Mouse (Mus musculus): ENCODE results near the gene Aven. TPM values are rescaled to one million over a fixed set of nuclear protein-coding genes. Genes with fewer than 3 reads are reported as not detected.

Gene Aven
- total RNA-seq, 2 experiments from 2014 or later: 5.6 to 6.3 TPM

- no peak for ATAC-seq (replicated peaks; ENCODE audit: low FRiP score, poor library complexity, severe bottlenecking)
Measured at GRCm38 (mm10) chr2:112483334-112483651, 9.5 kb upstream of the Aven start.

- ATAC-seq (replicated peaks; ENCODE audit: low FRiP score, poor library complexity, severe bottlenecking): no peak; the same call in 1 of the 2 replicates
Measured at GRCm38 (mm10) chr2:112484886-112485285, 7.9 kb upstream of the Aven start.

GRCm38 (mm10) chr2:112490483-112491196 is 2.1 kb upstream of the Aven start:
- ATAC-seq (replicated peaks; ENCODE audit: low FRiP score, poor library complexity, severe bottlenecking): no peak

- no peak for ATAC-seq (replicated peaks; ENCODE audit: low FRiP score, poor library complexity, severe bottlenecking)
Measured at GRCm38 (mm10) chr2:112491629-112492028, 1.1 kb upstream of the Aven start.

GRCm38 (mm10) chr2:112492431-112492855 is 321 bp upstream of the Aven start:
- ATAC-seq (replicated peaks; ENCODE audit: low FRiP score, poor library complexity, severe bottlenecking): no peak

GRCm38 (mm10) chr2:112493539-112494260 is 936 bp downstream of the Aven start:
- ATAC-seq (replicated peaks; ENCODE audit: low FRiP score, poor library complexity, severe bottlenecking): peak; percentile 54

GRCm38 (mm10) chr2:112497851-112498250 is 5.1 kb downstream of the Aven start:
- ATAC-seq (replicated peaks; ENCODE audit: low FRiP score, poor library complexity, severe bottlenecking): no peak

- peak; percentile 73 for ATAC-seq (replicated peaks; ENCODE audit: low FRiP score, poor library complexity, severe bottlenecking)
Measured at GRCm38 (mm10) chr2:112501209-112501608, 8.4 kb downstream of the Aven start.

- no peak for ATAC-seq (replicated peaks; ENCODE audit: low FRiP score, poor library complexity, severe bottlenecking)
Measured at GRCm38 (mm10) chr2:112503978-112504377, 11.2 kb downstream of the Aven start.

GRCm38 (mm10) chr2:112506841-112507435 is 14.2 kb downstream of the Aven start:
- ATAC-seq (replicated peaks; ENCODE audit: low FRiP score, poor library complexity, severe bottlenecking): no peak

- ATAC-seq (replicated peaks; ENCODE audit: low FRiP score, poor library complexity, severe bottlenecking): no peak
Measured at GRCm38 (mm10) chr2:112507444-112507843, 14.7 kb downstream of the Aven start.

GRCm38 (mm10) chr2:112510140-112510539 is 17.4 kb downstream of the Aven start:
- peak; percentile 45; the same call in 1 of the 2 replicates for ATAC-seq (replicated peaks; ENCODE audit: low FRiP score, poor library complexity, severe bottlenecking)

GRCm38 (mm10) chr2:112513036-112513435 is 20.3 kb downstream of the Aven start:
- ATAC-seq (replicated peaks; ENCODE audit: low FRiP score, poor library complexity, severe bottlenecking): no peak

- ATAC-seq (replicated peaks; ENCODE audit: low FRiP score, poor library complexity, severe bottlenecking): no peak
Measured at GRCm38 (mm10) chr2:112516728-112517127, 24.0 kb downstream of the Aven start.

GRCm38 (mm10) chr2:112517218-112517617 is 24.5 kb downstream of the Aven start:
- ATAC-seq (replicated peaks; ENCODE audit: low FRiP score, poor library complexity, severe bottlenecking): no peak

GRCm38 (mm10) chr2:112518541-112518940 is 25.8 kb downstream of the Aven start:
- ATAC-seq (replicated peaks; ENCODE audit: low FRiP score, poor library complexity, severe bottlenecking): 0 out of 2 replicates have a peak, but pooled peaks have one; percentile 46

- ATAC-seq (replicated peaks; ENCODE audit: low FRiP score, poor library complexity, severe bottlenecking): no peak
Measured at GRCm38 (mm10) chr2:112520526-112521482, 28.0 kb downstream of the Aven start.

- no peak for ATAC-seq (replicated peaks; ENCODE audit: low FRiP score, poor library complexity, severe bottlenecking)
Measured at GRCm38 (mm10) chr2:112526933-112527332, 34.2 kb downstream of the Aven start.

- no peak for ATAC-seq (replicated peaks; ENCODE audit: low FRiP score, poor library complexity, severe bottlenecking)
Measured at GRCm38 (mm10) chr2:112532812-112533496, 40.2 kb downstream of the Aven start.

Measured in erythroblast, adult 5-6 weeks (primary cell).